Mouse (Mus musculus) forebrain, postnatal 0 days (tissue): ENCODE measurements around the gene Pde1b. TPM values are rescaled to one million over a fixed set of nuclear protein-coding genes. Genes with fewer than 3 reads are reported as not detected.

ENCODE experiments used
- ATAC-seq: fragments of 200-750 bp; cut with Nextera tagmentation; 2 replicates; pipeline ENCODE4 v1.8.0; 2017; ENCODE audit warnings: mild to moderate bottlenecking, moderate library complexity
- DNase-seq: peaks from one replicate; pipeline ENCODE4 v3.0.0-alpha.2; 2015
- H3K27ac ChIP-seq: fragments of 300-500 bp; sonication (generic); 2 replicates; pipeline ENCODE4 v1.5.1; 2014; ENCODE audit warnings: low read depth, mild to moderate bottlenecking, antibody characterized with exemption, low read length, moderate library complexity, mixed read lengths
- H3K27me3 ChIP-seq: fragments of 300-500 bp; sonication (generic); 2 replicates; pipeline ENCODE4 v1.6.1; 2014; ENCODE audit warnings: mild to moderate bottlenecking, low read length, mixed read lengths; ENCODE audit not compliant: insufficient read depth
- H3K36me3 ChIP-seq: fragments of 300-500 bp; sonication (generic); 2 replicates; pipeline ENCODE4 v1.6.1; 2014; ENCODE audit warnings: mild to moderate bottlenecking, moderate library complexity; ENCODE audit not compliant: insufficient read depth
- H3K4me1 ChIP-seq: fragments of 300-500 bp; sonication (generic); 2 replicates; pipeline ENCODE4 v1.6.1; 2014; ENCODE audit warnings: antibody characterized with exemption; ENCODE audit not compliant: insufficient read depth
- H3K4me2 ChIP-seq: fragments of 300-500 bp; sonication (generic); 2 replicates; pipeline ENCODE4 v1.6.1; 2014; ENCODE audit warnings: low read depth, mild to moderate bottlenecking, moderate library complexity
- H3K4me3 ChIP-seq: fragments of 300-500 bp; sonication (generic); 2 replicates; pipeline ENCODE4 v1.5.1; 2014; ENCODE audit warnings: low read depth, low read length, mixed read lengths
- H3K9ac ChIP-seq: fragments of 300-500 bp; sonication (generic); 2 replicates; pipeline ENCODE4 v1.6.1; 2014; ENCODE audit warnings: mild to moderate bottlenecking
- H3K9me3 ChIP-seq: fragments of 300-500 bp; sonication (generic); 2 replicates; pipeline ENCODE4 v1.6.1; 2016; ENCODE audit warnings: low read length
- CTCF ChIP-seq: sonication (generic); IDR thresholded peaks from 2 replicates; pipeline ENCODE4 v1.5.1; 2016; ENCODE audit warnings: antibody characterized with exemption, control low read depth, low read depth
- WGBS: fragments of 180-500 bp; shearing (Covaris S2); extraction: QIAGEN DNeasy Blood & Tissue Kit; methylation state at CpG from one replicate; pipeline ENCODE4 v1.1.7; 2014; 5-methylcytosine and 5-hydroxymethylcytosine counted together
- polyA plus RNA-seq: library from polyadenylated mRNA; unstranded; fragments of >200 nt; fragmentation: Nextera tagmentation; extraction: Ambion mirVana; gene quantifications from 2 replicates; pipeline ENCODE4 v1.2.1, GENCODE M21; 2015
- total RNA-seq: library from RNA; depleted of rRNA; stranded (reverse); fragments of >200 nt; gene quantifications from 2 replicates; pipeline ENCODE4 v1.2.3, GENCODE M21; 2014

Pde1b gene
- total and polyA plus RNA-seq, 2 experiments from 2014 or later = 54.1 to 78.8 TPM

- Histone ChIP-seq H3K4me3 (no peak overlapping the region), H3K4me1 (no peaks in the 10 kb centered on the region), H3K9ac (no peak overlapping the region), H3K27ac (no peak overlapping the region), H3K36me3 (no peaks in the 10 kb centered on the region), H3K27me3 (no peaks in the 10 kb centered on the region), H3K9me3 (no peaks in the 10 kb centered on the region), H3K4me2 (no peak overlapping the region)
- TF ChIP-seq CTCF = no peak
- ATAC-seq = no peak
- 87% methylated on average over 7 of the region's 7 CpGs for WGBS
- no peak for DNase-seq
These were observed 29.7 kb upstream of the Pde1b start for GRCm38 (mm10) chr15:103473182-103473581.

GRCm38 (mm10) chr15:103473769-103474168 lies 29.1 kb upstream of the Pde1b start:
- Histone ChIP-seq H3K27ac (no peak overlapping the region), H3K36me3 (no peaks in the 10 kb centered on the region), H3K4me3 (no peak overlapping the region), H3K4me2 (no peak overlapping the region), H3K9me3 (no peaks in the 10 kb centered on the region), H3K4me1 (no peaks in the 10 kb centered on the region), H3K9ac (no peak overlapping the region), H3K27me3 (no peaks in the 10 kb centered on the region)
- 87% methylated on average over 5 of the region's 5 CpGs for WGBS
- DNase-seq = no peak
- TF ChIP-seq CTCF = no peak
- ATAC-seq = no peak

- no peak overlapping the region for H3K4me3 ChIP-seq
- no peak overlapping the region for H3K4me2 ChIP-seq
- 80% methylated on average over 1 of the region's 1 CpGs for WGBS
- H3K4me1 ChIP-seq = peaks cover under 1% of the 10 kb centered on the region; the same call in 1 of the 2 replicates
- H3K27ac ChIP-seq = no peak overlapping the region
- no peak for TF ChIP-seq CTCF
- H3K36me3 ChIP-seq = no peaks in the 10 kb centered on the region
- DNase-seq (no peak), ATAC-seq (no peak)
- H3K9me3 ChIP-seq = no peaks in the 10 kb centered on the region
- H3K9ac ChIP-seq = no peak overlapping the region
- H3K27me3 ChIP-seq = no peaks in the 10 kb centered on the region
These were observed 23.7 kb upstream of the Pde1b start for GRCm38 (mm10) chr15:103479080-103479606.

- no peak overlapping the region for H3K9ac ChIP-seq
- WGBS = 85% methylated on average over 2 of the region's 2 CpGs
- ATAC-seq (no peak), DNase-seq (no peak)
- H3K4me2 ChIP-seq = no peak overlapping the region
- H3K36me3 ChIP-seq = no peaks in the 10 kb centered on the region
- H3K4me3 ChIP-seq = no peak overlapping the region
- H3K27me3 ChIP-seq = no peaks in the 10 kb centered on the region
- H3K9me3 ChIP-seq = no peaks in the 10 kb centered on the region
- TF ChIP-seq CTCF = no peak
- H3K27ac ChIP-seq = no peak overlapping the region
- H3K4me1 ChIP-seq = peaks cover 10% of the 10 kb centered on the region; the same call in 1 of the 2 replicates
These were observed 22.7 kb upstream of the Pde1b start for GRCm38 (mm10) chr15:103480129-103480528.

- Histone ChIP-seq H3K9me3 (no peaks in the 10 kb centered on the region), H3K4me3 (no peak overlapping the region), H3K4me1 (peaks cover 10% of the 10 kb centered on the region; the same call in 1 of the 2 replicates), H3K27ac (no peak overlapping the region), H3K9ac (no peak overlapping the region), H3K4me2 (no peak overlapping the region), H3K36me3 (no peaks in the 10 kb centered on the region), H3K27me3 (no peaks in the 10 kb centered on the region)
- peak; percentile 70 for TF ChIP-seq CTCF
- WGBS = 0% methylated on average over 1 of the region's 1 CpGs
- ATAC-seq (peak; percentile 66), DNase-seq (peak; percentile 74)
These were observed 20.3 kb upstream of the Pde1b start for GRCm38 (mm10) chr15:103482488-103482887.

GRCm38 (mm10) chr15:103484490-103484889 lies 18.3 kb upstream of the Pde1b start:
- 35% methylated on average over 2 of the region's 2 CpGs for WGBS
- no peak overlapping the region for H3K4me2 ChIP-seq
- H3K4me3 ChIP-seq = no peak overlapping the region
- peaks cover 10% of the 10 kb centered on the region; the same call in 1 of the 2 replicates for H3K4me1 ChIP-seq
- ATAC-seq = peak; percentile 67
- H3K27ac ChIP-seq = 0 out of 2 replicates have a peak overlapping the region, but pooled peaks have one; percentile 41
- H3K27me3 ChIP-seq = no peaks in the 10 kb centered on the region
- DNase-seq = peak; percentile 42
- no peaks in the 10 kb centered on the region for H3K9me3 ChIP-seq
- no peaks in the 10 kb centered on the region for H3K36me3 ChIP-seq
- no peak for TF ChIP-seq CTCF
- H3K9ac ChIP-seq = no peak overlapping the region

GRCm38 (mm10) chr15:103485106-103485505 lies 17.7 kb upstream of the Pde1b start:
- WGBS = 34% methylated on average over 3 of the region's 3 CpGs
- H3K4me2 ChIP-seq = no peak overlapping the region
- TF ChIP-seq CTCF = no peak
- ATAC-seq (no peak), DNase-seq (no peak)
- no peaks in the 10 kb centered on the region for H3K9me3 ChIP-seq
- H3K27me3 ChIP-seq = no peaks in the 10 kb centered on the region
- H3K27ac ChIP-seq = no peak overlapping the region
- no peaks in the 10 kb centered on the region for H3K36me3 ChIP-seq
- H3K4me1 ChIP-seq = peaks cover 10% of the 10 kb centered on the region; the same call in 1 of the 2 replicates
- no peak overlapping the region for H3K4me3 ChIP-seq
- H3K9ac ChIP-seq = no peak overlapping the region
